Mouse (Mus musculus): ENCODE data around the gene Sirt4.
"Not testable (repeated sequence)": the region's sequence is repeated elsewhere in the genome, so short reads cannot be mapped to it uniquely, and the experiment has no call there.

Gene Sirt4

GRCm38 (mm10) chr5:115470766-115471531, 13.6 kb downstream of the Sirt4 start:
- DNase-seq (ENCODE audit: low spot score), result no peak

- DNase-seq (ENCODE audit: low spot score), result no peak
These were observed 14.7 kb downstream of the Sirt4 start for GRCm38 (mm10) chr5:115469791-115470190.

GRCm38 (mm10) chr5:115465642-115466420, 18.7 kb downstream of the Sirt4 start, which contains the start of gene Pla2g1b:
Gene Pla2g1b, plus strand, starts transcription at chr5:115466262.
- no peak for DNase-seq (ENCODE audit: low spot score)

GRCm38 (mm10) chr5:115464408-115465115, 20.0 kb downstream of the Sirt4 start:
- DNase-seq (ENCODE audit: low spot score), result no peak

- DNase-seq (ENCODE audit: low spot score), result no peak
These were observed 25.6 kb downstream of the Sirt4 start for GRCm38 (mm10) chr5:115458918-115459317.

GRCm38 (mm10) chr5:115455838-115456237, 28.7 kb downstream of the Sirt4 start:
- no peak for DNase-seq (ENCODE audit: low spot score)

- DNase-seq (ENCODE audit: low spot score), result no peak
These were observed 30.0 kb downstream of the Sirt4 start for GRCm38 (mm10) chr5:115454422-115455090.

- DNase-seq (ENCODE audit: low spot score), result no peak
These were observed 33.9 kb downstream of the Sirt4 start for GRCm38 (mm10) chr5:115450410-115451317.

- DNase-seq (ENCODE audit: low spot score), result no peak
These were observed 35.3 kb downstream of the Sirt4 start for GRCm38 (mm10) chr5:115449247-115449646.

GRCm38 (mm10) chr5:115447108-115447507, 37.4 kb downstream of the Sirt4 start:
- no peak for DNase-seq (ENCODE audit: low spot score)

GRCm38 (mm10) chr5:115444130-115444529, 40.4 kb downstream of the Sirt4 start:
- no peak for DNase-seq (ENCODE audit: low spot score)

GRCm38 (mm10) chr5:115442663-115443062, 41.9 kb downstream of the Sirt4 start:
- DNase-seq (ENCODE audit: low spot score), result not testable (repeated sequence)

- DNase-seq (ENCODE audit: low spot score), result peak; percentile 39
These were observed 43.2 kb downstream of the Sirt4 start for GRCm38 (mm10) chr5:115441205-115441849.

GRCm38 (mm10) chr5:115438667-115439066, 45.9 kb downstream of the Sirt4 start:
- no peak for DNase-seq (ENCODE audit: low spot score)

- no peak for DNase-seq (ENCODE audit: low spot score)
These were observed 46.6 kb downstream of the Sirt4 start for GRCm38 (mm10) chr5:115437945-115438315.

GRCm38 (mm10) chr5:115437242-115437944, 47.1 kb downstream of the Sirt4 start:
- no peak for DNase-seq (ENCODE audit: low spot score)

GRCm38 (mm10) chr5:115436421-115437124, 48.0 kb downstream of the Sirt4 start:
- DNase-seq (ENCODE audit: low spot score), result no peak

GRCm38 (mm10) chr5:115435755-115436379, 48.7 kb downstream of the Sirt4 start:
- DNase-seq (ENCODE audit: low spot score), result no peak
